Mouse (Mus musculus) neural tube, embryonic 14.5 days (tissue): ENCODE data around the gene Klhl7. TPM values are rescaled to one million over a fixed set of nuclear protein-coding genes. Genes with fewer than 3 reads are reported as not detected.

Experiments used
- ATAC-seq: fragments of 200-750 bp; cut with Nextera tagmentation; 2 replicates; pipeline ENCODE4 v1.8.0; 2017; ENCODE audit warnings: low read depth, mild to moderate bottlenecking, moderate TSS enrichment, moderate library complexity
- H3K27ac ChIP-seq: fragments of 300-500 bp; sonication (generic); 2 replicates; pipeline ENCODE4 v1.5.1; 2014; ENCODE audit warnings: low read depth, mild to moderate bottlenecking, control low read depth, low read length, moderate library complexity, mixed read lengths
- H3K27me3 ChIP-seq: fragments of 300-500 bp; sonication (generic); 2 replicates; pipeline ENCODE4 v1.6.1; 2014; ENCODE audit warnings: low read length; ENCODE audit not compliant: control insufficient read depth, insufficient read depth
- H3K36me3 ChIP-seq: fragments of 300-500 bp; sonication (generic); 2 replicates; pipeline ENCODE4 v1.6.1; 2014; ENCODE audit warnings: low read length, mixed read lengths; ENCODE audit not compliant: control insufficient read depth, insufficient read depth
- H3K4me1 ChIP-seq: fragments of 300-500 bp; sonication (generic); 2 replicates; pipeline ENCODE4 v1.6.1; 2014; ENCODE audit warnings: low read length; ENCODE audit not compliant: control insufficient read depth, insufficient read depth
- H3K4me2 ChIP-seq: fragments of 300-500 bp; sonication (generic); 2 replicates; pipeline ENCODE4 v1.6.1; 2014; ENCODE audit warnings: mild to moderate bottlenecking, low read depth, low read length, control low read depth
- H3K4me3 ChIP-seq: fragments of 300-500 bp; sonication (generic); 2 replicates; pipeline ENCODE4 v1.5.1; 2014; ENCODE audit warnings: low read depth, low read length, control low read depth, mixed read lengths
- H3K9ac ChIP-seq: fragments of 300-500 bp; sonication (generic); replicated peaks from 2 replicates; pipeline ENCODE4 v1.6.1; 2014; ENCODE audit warnings: low read depth, mild to moderate bottlenecking, control low read depth, low read length, mixed read lengths
- H3K9me3 ChIP-seq: fragments of 300-500 bp; sonication (generic); 2 replicates; pipeline ENCODE4 v1.6.1; 2016; ENCODE audit warnings: low read length; ENCODE audit not compliant: control insufficient read depth
- WGBS: fragments of 180-500 bp; shearing (Covaris S2); extraction: QIAGEN DNeasy Blood & Tissue Kit; methylation state at CpG from one replicate; pipeline ENCODE4 v1.1.7; 2014; 5-methylcytosine and 5-hydroxymethylcytosine counted together
- polyA plus RNA-seq: library from polyadenylated mRNA; unstranded; fragments of >200 nt; fragmentation: Nextera tagmentation; extraction: Ambion mirVana; gene quantifications from 2 replicates; pipeline ENCODE4 v1.2.1, GENCODE M21; 2014

Klhl7 gene
- polyA plus RNA-seq, 1 experiment from 2014 or later, result 162 TPM

- H3K27ac ChIP-seq, result no peak overlapping the region
- ATAC-seq, result no peak
- WGBS, result 83% methylated on average over 4 of the region's 4 CpGs
Measured at GRCm38 (mm10) chr5:24063545-24063944, 36.9 kb upstream of the Klhl7 start.

GRCm38 (mm10) chr5:24068955-24069354 is 31.4 kb upstream of the Klhl7 start:
- Histone ChIP-seq H3K4me1 (no peaks in the 10 kb centered on the region), H3K9me3 (no peaks in the 10 kb centered on the region), H3K27me3 (no peaks in the 10 kb centered on the region), H3K9ac (no peak overlapping the region), H3K4me2 (no peak overlapping the region), H3K36me3 (no peaks in the 10 kb centered on the region), H3K27ac (no peak overlapping the region), H3K4me3 (no peak overlapping the region)
- ATAC-seq, result no peak
- 85% methylated on average over 6 of the region's 6 CpGs for WGBS

More at GRCm38 (mm10) chr5:24063545-24063944, 36.9 kb upstream of the Klhl7 start:
- no peak overlapping the region for H3K9ac ChIP-seq
- H3K4me2 ChIP-seq, result no peak overlapping the region
- H3K4me3 ChIP-seq, result no peak overlapping the region
- H3K36me3 ChIP-seq, result no peaks in the 10 kb centered on the region
- no peaks in the 10 kb centered on the region for H3K27me3 ChIP-seq
- H3K9me3 ChIP-seq, result no peaks in the 10 kb centered on the region
- no peaks in the 10 kb centered on the region for H3K4me1 ChIP-seq

- Histone ChIP-seq H3K27ac (no peak overlapping the region), H3K4me1 (no peaks in the 10 kb centered on the region), H3K4me2 (no peak overlapping the region), H3K36me3 (no peaks in the 10 kb centered on the region), H3K9ac (no peak overlapping the region), H3K9me3 (no peaks in the 10 kb centered on the region), H3K27me3 (no peaks in the 10 kb centered on the region), H3K4me3 (no peak overlapping the region)
- 79% methylated on average over 6 of the region's 6 CpGs for WGBS
- ATAC-seq, result no peak
Measured at GRCm38 (mm10) chr5:24072031-24072430, 28.4 kb upstream of the Klhl7 start.

GRCm38 (mm10) chr5:24076986-24077718 is 23.3 kb upstream of the Klhl7 start:
- Histone ChIP-seq H3K9ac (peak overlapping the region; percentile 35), H3K27ac (peak overlapping the region; percentile 69), H3K9me3 (no peaks in the 10 kb centered on the region), H3K4me2 (peak overlapping the region; percentile 21), H3K4me1 (no peaks in the 10 kb centered on the region), H3K36me3 (no peaks in the 10 kb centered on the region), H3K4me3 (no peak overlapping the region), H3K27me3 (no peaks in the 10 kb centered on the region)
- 2% methylated on average over 15 of the region's 15 CpGs for WGBS
- peak; percentile 88 for ATAC-seq

GRCm38 (mm10) chr5:24077739-24078306 is 22.6 kb upstream of the Klhl7 start:
- ATAC-seq, result no peak
- H3K27me3 ChIP-seq, result no peaks in the 10 kb centered on the region
- H3K9ac ChIP-seq, result no peak overlapping the region
- H3K9me3 ChIP-seq, result no peaks in the 10 kb centered on the region
- H3K4me2 ChIP-seq, result no peak overlapping the region; the same call in 1 of the 2 replicates
- no peak overlapping the region for H3K4me3 ChIP-seq
- 17% methylated on average over 7 of the region's 7 CpGs for WGBS
- H3K36me3 ChIP-seq, result no peaks in the 10 kb centered on the region
- H3K4me1 ChIP-seq, result no peaks in the 10 kb centered on the region
- no peak overlapping the region; the same call in 1 of the 2 replicates for H3K27ac ChIP-seq

GRCm38 (mm10) chr5:24078420-24079179 is 21.8 kb upstream of the Klhl7 start:
- no peaks in the 10 kb centered on the region for H3K27me3 ChIP-seq
- peak; percentile 56 for ATAC-seq
- no peak overlapping the region for H3K9ac ChIP-seq
- WGBS, result 77% methylated on average over 7 of the region's 7 CpGs
- no peaks in the 10 kb centered on the region for H3K9me3 ChIP-seq
- no peak overlapping the region for H3K4me3 ChIP-seq
- H3K4me2 ChIP-seq, result no peak overlapping the region
- no peaks in the 10 kb centered on the region for H3K4me1 ChIP-seq
- no peak overlapping the region for H3K27ac ChIP-seq
- H3K36me3 ChIP-seq, result no peaks in the 10 kb centered on the region

GRCm38 (mm10) chr5:24080826-24081225 is 19.6 kb upstream of the Klhl7 start:
- no peak overlapping the region for H3K4me3 ChIP-seq
- H3K9me3 ChIP-seq, result no peaks in the 10 kb centered on the region
- H3K27ac ChIP-seq, result no peak overlapping the region
- ATAC-seq, result no peak
- 81% methylated on average over 6 of the region's 6 CpGs for WGBS
- H3K9ac ChIP-seq, result no peak overlapping the region
- no peak overlapping the region for H3K4me2 ChIP-seq
- no peaks in the 10 kb centered on the region for H3K27me3 ChIP-seq
- no peaks in the 10 kb centered on the region for H3K4me1 ChIP-seq
- H3K36me3 ChIP-seq, result no peaks in the 10 kb centered on the region

GRCm38 (mm10) chr5:24084835-24085234 is 15.6 kb upstream of the Klhl7 start:
- H3K9me3 ChIP-seq, result no peaks in the 10 kb centered on the region
- H3K36me3 ChIP-seq, result no peaks in the 10 kb centered on the region
- H3K4me1 ChIP-seq, result no peaks in the 10 kb centered on the region
- 88% methylated on average over 4 of the region's 4 CpGs for WGBS
- no peak overlapping the region for H3K4me2 ChIP-seq
- H3K9ac ChIP-seq, result no peak overlapping the region
- no peak for ATAC-seq
- no peak overlapping the region for H3K4me3 ChIP-seq
- no peak overlapping the region for H3K27ac ChIP-seq
- H3K27me3 ChIP-seq, result no peaks in the 10 kb centered on the region

GRCm38 (mm10) chr5:24086241-24086640 is 14.2 kb upstream of the Klhl7 start:
- no peaks in the 10 kb centered on the region for H3K4me1 ChIP-seq
- no peaks in the 10 kb centered on the region for H3K36me3 ChIP-seq
- no peak overlapping the region for H3K27ac ChIP-seq
- no peak overlapping the region for H3K9ac ChIP-seq
- no peaks in the 10 kb centered on the region for H3K27me3 ChIP-seq
- H3K4me2 ChIP-seq, result no peak overlapping the region
- no peak for ATAC-seq
- 87% methylated on average over 16 of the region's 16 CpGs for WGBS
- no peaks in the 10 kb centered on the region for H3K9me3 ChIP-seq
- no peak overlapping the region for H3K4me3 ChIP-seq
